Mouse (Mus musculus): ENCODE results near the gene Jazf1.

GRCm38 (mm10) chr6:52773132-52773531, 295.3 kb downstream of the Jazf1 start:
- TF ChIP-seq CHD2 (IDR thresholded peaks at IDR 0.05; ENCODE audit: low read depth, low read length) (no peak), HCFC1 (IDR thresholded peaks at IDR 0.05; ENCODE audit: borderline replicate concordance, insufficient read depth, low read length) (no peak), MAFK (IDR thresholded peaks at IDR 0.05; ENCODE audit: insufficient read depth, low read depth, low read length) (no peak), ZNF384 (IDR thresholded peaks at IDR 0.05; ENCODE audit: low read depth, low read length) (no peak), ZC3H11A (IDR thresholded peaks at IDR 0.05; ENCODE audit: borderline replicate concordance, low read depth, low read length) (no peak)
